Comparison of ENCODE assay signal across 11 mouse cellular contexts in the genomic region with DNA sequence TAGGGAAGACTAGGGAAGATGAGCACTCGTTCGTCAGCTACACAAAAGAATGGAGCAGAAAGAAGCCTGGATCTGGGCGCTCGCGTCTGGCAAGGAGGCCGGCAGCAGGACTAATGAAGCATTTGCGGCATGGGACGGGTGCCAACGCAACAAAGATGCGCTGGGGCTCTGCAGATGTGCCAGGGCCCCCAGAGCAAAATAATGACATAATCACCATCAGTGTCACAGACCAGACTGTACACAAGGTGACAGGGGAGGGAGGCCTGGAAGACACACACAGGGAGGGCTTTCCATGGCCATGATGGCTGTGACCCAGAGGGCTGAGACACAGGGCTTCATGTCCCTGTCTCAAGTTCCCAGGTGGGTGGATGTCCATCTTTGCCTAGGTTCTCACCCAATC. TPM values are rescaled to one million over a fixed set of nuclear protein-coding genes. Genes with fewer than 3 reads are reported as not detected.
DNase-seq lines count a peak whose midpoint lies in the region; ATAC-seq and TF ChIP-seq lines count a peak whose summit lies in the region.
"Had no signal": no experiment of that assay in that cellular context is flagged by ENCODE, and none has a peak within 500 bp of the region (broad histone marks: within the 10 kb centered on the region; RNA-seq: fewer than 3 reads in every experiment).

No protein-coding gene starts in this region.

- intact Hi-C loops in gastrocnemius, adult 2 months (cut with DNase I), result no loop called here

- no peak overlapping the region for H3K27ac ChIP-seq in gastrocnemius, adult 2 months
- H3K27ac ChIP-seq in forebrain, embryonic 14.5 days (ENCODE audit: low read depth, low read length), result peak overlapping the region; percentile 36; the same call in 1 of the 2 replicates
- H3K27ac ChIP-seq in midbrain, embryonic 13.5 days, result peak overlapping the region; percentile 65
- H3K27ac ChIP-seq in thymus, adult 2 months (ENCODE audit: control insufficient read depth, insufficient read depth, low read length), result no peak overlapping the region
- no peak overlapping the region for H3K27ac ChIP-seq in heart, embryonic 12.5 days (ENCODE audit: poor library complexity, severe bottlenecking)

- no peak for TF ChIP-seq POLR2A in thymus, adult 2 months (IDR thresholded peaks at IDR 0.05; ENCODE audit: control insufficient read depth, extremely low read depth, insufficient read depth, low read length, poor library complexity)

- no peak overlapping the region for H3K4me2 ChIP-seq in forebrain, embryonic 14.5 days (ENCODE audit: low read length)
- H3K4me2 ChIP-seq in midbrain, embryonic 13.5 days (replicated peaks), result no peak overlapping the region
- no peak overlapping the region for H3K4me2 ChIP-seq in heart, embryonic 12.5 days

- H3K36me3 ChIP-seq in forebrain, embryonic 14.5 days (ENCODE audit: control insufficient read depth, insufficient read depth, low read length), result peaks cover 4% of the 10 kb centered on the region; the same call in 1 of the 2 replicates
- H3K36me3 ChIP-seq in midbrain, embryonic 13.5 days, result peaks cover 12% of the 10 kb centered on the region; the same call in 1 of the 2 replicates
- no peaks in the 10 kb centered on the region for H3K36me3 ChIP-seq in thymus, adult 2 months (ENCODE audit: control insufficient read depth, insufficient read depth, low read length)
- H3K36me3 ChIP-seq in heart, embryonic 12.5 days, result peaks cover 58% of the 10 kb centered on the region

- H3K4me3 ChIP-seq in gastrocnemius, adult 2 months, result no peak overlapping the region
- H3K4me3 ChIP-seq in forebrain, embryonic 14.5 days (ENCODE audit: low read depth, low read length), result no peak overlapping the region
- H3K4me3 ChIP-seq in midbrain, embryonic 13.5 days (replicated peaks), result no peak overlapping the region
- H3K4me3 ChIP-seq in thymus, adult 2 months (ENCODE audit: control insufficient read depth, insufficient read depth, low read length), result no peak overlapping the region
- H3K4me3 ChIP-seq in heart, embryonic 12.5 days, result no peak overlapping the region

- no peaks in the 10 kb centered on the region for H3K9me3 ChIP-seq in forebrain, embryonic 14.5 days (replicated peaks; ENCODE audit: control insufficient read depth, low read length)
- no peaks in the 10 kb centered on the region for H3K9me3 ChIP-seq in midbrain, embryonic 13.5 days
- no peaks in the 10 kb centered on the region for H3K9me3 ChIP-seq in heart, embryonic 12.5 days (replicated peaks)

- WGBS in forebrain, embryonic 14.5 days, result 37% methylated on average over 10 of the region's 10 CpGs
- 56% methylated on average over 10 of the region's 10 CpGs for WGBS in midbrain, embryonic 13.5 days
- 97% methylated on average over 10 of the region's 10 CpGs for WGBS in thymus, adult 2 months
- WGBS in heart, embryonic 12.5 days, result 84% methylated on average over 10 of the region's 10 CpGs

- peak; percentile 21 to 43 for DNase-seq in gastrocnemius, postnatal 4 days (ENCODE audit: low spot score in 2 of 2)
- DNase-seq in gastrocnemius, adult 2 months, result no peak
- DNase-seq in cerebellum, adult 11 months, result peak; percentile 26
- peak; percentile 65 for DNase-seq in forebrain, embryonic 14.5 days (ENCODE audit: low spot score)
- DNase-seq in thymus, adult 2 months, result no peak
- DNase-seq in frontal cortex, postnatal 14 days (ENCODE audit: low spot score in 2 of 2), result no peak
- DNase-seq: heart, postnatal 36 days; liver had no signal

- H3K9ac ChIP-seq in forebrain, embryonic 14.5 days (ENCODE audit: low read length), result no peak overlapping the region
- no peak overlapping the region for H3K9ac ChIP-seq in midbrain, embryonic 13.5 days (replicated peaks)
- no peak overlapping the region for H3K9ac ChIP-seq in heart, embryonic 12.5 days

- peak; percentile 50 for ATAC-seq in forebrain, embryonic 14.5 days
- peak; percentile 43; the same call in 1 of the 2 replicates for ATAC-seq in midbrain, embryonic 13.5 days
- ATAC-seq in heart, embryonic 12.5 days (ENCODE audit: insufficient number of reproducible peaks, low FRiP score), result no peak
- ATAC-seq: Patski had no signal

- peaks cover 26% of the 10 kb centered on the region for H3K4me1 ChIP-seq in forebrain, embryonic 14.5 days (ENCODE audit: control insufficient read depth, insufficient read depth, low read length)
- H3K4me1 ChIP-seq in midbrain, embryonic 13.5 days (replicated peaks), result peaks cover 47% of the 10 kb centered on the region
- H3K4me1 ChIP-seq in thymus, adult 2 months (replicated peaks; ENCODE audit: control insufficient read depth, insufficient read depth, low read length), result no peaks in the 10 kb centered on the region
- H3K4me1 ChIP-seq in heart, embryonic 12.5 days (replicated peaks), result peaks cover 26% of the 10 kb centered on the region

- no peak for TF ChIP-seq CTCF in gastrocnemius, adult 2 months (IDR thresholded peaks at IDR 0.05)
- no peak for TF ChIP-seq CTCF in thymus, adult 2 months (IDR thresholded peaks at IDR 0.05; ENCODE audit: borderline replicate concordance, control insufficient read depth, extremely low read depth, insufficient read depth, low read length, poor library complexity)

- no peaks in the 10 kb centered on the region for H3K27me3 ChIP-seq in forebrain, embryonic 14.5 days (replicated peaks; ENCODE audit: control insufficient read depth, insufficient read depth, low read length)
- H3K27me3 ChIP-seq in midbrain, embryonic 13.5 days, result no peaks in the 10 kb centered on the region; the same call in 1 of the 2 replicates
- no peaks in the 10 kb centered on the region for H3K27me3 ChIP-seq in thymus, adult 2 months (ENCODE audit: control insufficient read depth, insufficient read depth, low read length)
- H3K27me3 ChIP-seq in heart, embryonic 12.5 days (replicated peaks), result no peaks in the 10 kb centered on the region
- H3K27me3 ChIP-seq: Patski had no signal

RNA-seq across cellular contexts. Expression of gene Prox1, which starts 32.6 kb away (rescaled TPM):
- 10 to 100 TPM; 12.2 to 14.9 TPM for total RNA-seq in gastrocnemius, postnatal 4 days (2021)
- 1 to 10 TPM; 3.7 to 4.6 TPM for total RNA-seq in gastrocnemius, adult 2 months (2021)
- 10.2 and 12.8 TPM in 2 replicates for polyA plus RNA-seq in forebrain, embryonic 14.5 days (2014; fragmentation: Nextera tagmentation; extraction: Ambion mirVana)
- polyA plus RNA-seq in midbrain, embryonic 13.5 days (2015; fragmentation: Nextera tagmentation; extraction: Ambion mirVana), result 9.7 and 12.1 TPM in 2 replicates
- 0.43 and 0.71 TPM in 2 replicates for polyA plus RNA-seq in thymus, adult 2 months (2012; rRNA removed)
- 26.5 and 29.6 TPM in 2 replicates for polyA plus RNA-seq in heart, embryonic 12.5 days (2016; fragmentation: Nextera tagmentation; extraction: Ambion mirVana)

Comparison
In these comparisons a context has a peak if more than half of its experiments do, and no peak if none do; other contexts are left out.
1. DNase-seq: peak in gastrocnemius, postnatal 4 days (2 of 2), cerebellum, adult 11 months (single experiment) and forebrain, embryonic 14.5 days (single experiment); none in gastrocnemius, adult 2 months (single experiment), thymus, adult 2 months (single experiment) and frontal cortex, postnatal 14 days (0 of 2).
2. H3K27ac ChIP-seq: peak in forebrain, embryonic 14.5 days (single experiment) and midbrain, embryonic 13.5 days (single experiment); none in gastrocnemius, adult 2 months (single experiment), thymus, adult 2 months (single experiment) and heart, embryonic 12.5 days (single experiment).